Mouse (Mus musculus) embryonic facial prominence, embryonic 13.5 days (tissue): ENCODE data around the gene Rps11. TPM values are rescaled to one million over a fixed set of nuclear protein-coding genes. Genes with fewer than 3 reads are reported as not detected.
A peak's percentile ranks its signal among the peaks of the same experiment; 100 is the strongest.

Source experiments
- ATAC-seq: fragments of 200-750 bp; cut with Nextera tagmentation; 2 replicates; pipeline ENCODE4 v1.8.0; 2017; ENCODE audit warnings: low read depth; ENCODE audit not compliant: insufficient number of reproducible peaks, insufficient read depth, low FRiP score, low TSS enrichment
- H3K27ac ChIP-seq: fragments of 300-500 bp; sonication (generic); 2 replicates; pipeline ENCODE4 v1.5.1; 2015; ENCODE audit warnings: moderate library complexity, mild to moderate bottlenecking, inconsistent platforms
- H3K27me3 ChIP-seq: fragments of 300-500 bp; sonication (generic); 2 replicates; pipeline ENCODE4 v1.6.1; 2015; ENCODE audit warnings: mild to moderate bottlenecking, inconsistent platforms
- H3K36me3 ChIP-seq: fragments of 300-500 bp; sonication (generic); 2 replicates; pipeline ENCODE4 v1.6.1; 2015; ENCODE audit warnings: mild to moderate bottlenecking, inconsistent platforms
- H3K4me1 ChIP-seq: fragments of 300-500 bp; sonication (generic); 2 replicates; pipeline ENCODE4 v1.6.1; 2015; ENCODE audit warnings: inconsistent platforms
- H3K4me2 ChIP-seq: fragments of 300-500 bp; sonication (generic); 2 replicates; pipeline ENCODE4 v1.6.1; 2015; ENCODE audit warnings: moderate library complexity, mild to moderate bottlenecking, inconsistent platforms
- H3K4me3 ChIP-seq: fragments of 300-500 bp; sonication (generic); 2 replicates; pipeline ENCODE4 v1.5.1; 2015; ENCODE audit warnings: mild to moderate bottlenecking, inconsistent platforms
- H3K9ac ChIP-seq: fragments of 300-500 bp; sonication (generic); 2 replicates; pipeline ENCODE4 v1.6.1; 2015; ENCODE audit warnings: mild to moderate bottlenecking, inconsistent platforms
- H3K9me3 ChIP-seq: fragments of 300-500 bp; sonication (generic); 2 replicates; pipeline ENCODE4 v1.6.1; 2016; ENCODE audit warnings: inconsistent platforms
- WGBS: fragments of 180-500 bp; shearing (Covaris S2); methylation state at CpG from one replicate; pipeline ENCODE4 v1.1.7; 2015; ENCODE audit warnings: mixed read lengths; 5-methylcytosine and 5-hydroxymethylcytosine counted together
- polyA plus RNA-seq: library from polyadenylated mRNA; unstranded; fragments of >200 nt; fragmentation: Nextera tagmentation; extraction: Ambion mirVana; gene quantifications from 2 replicates; pipeline ENCODE4 v1.2.1, GENCODE M21; 2015

Gene Rps11
- polyA plus RNA-seq, 1 experiment from 2014 or later = 1,760 TPM

- Histone ChIP-seq H3K4me1 (peaks cover 33% of the 10 kb centered on the region), H3K9me3 (no peaks in the 10 kb centered on the region), H3K27ac (peak overlapping the region; percentile 89), H3K4me3 (0 out of 2 replicates have a peak overlapping the region, but pooled peaks have one; percentile 16), H3K4me2 (peak overlapping the region; percentile 76), H3K36me3 (peaks cover 32% of the 10 kb centered on the region), H3K27me3 (no peaks in the 10 kb centered on the region), H3K9ac (peak overlapping the region; percentile 41; the same call in 1 of the 2 replicates)
- no peak for ATAC-seq
- WGBS = 25% methylated on average over 12 of the region's 12 CpGs
Measured at GRCm38 (mm10) chr7:45092828-45093515, 31.3 kb downstream of the Rps11 start.

- H3K4me3 ChIP-seq = peak within 1 kb of the TSS; percentile 66
- peak within 1 kb of the TSS; percentile 88 for H3K9ac ChIP-seq
- peaks cover 33% of the 10 kb centered on the region for H3K4me1 ChIP-seq
- H3K4me2 ChIP-seq = peak within 1 kb of the TSS; percentile 76
- H3K9me3 ChIP-seq = no peaks in the 10 kb centered on the region
- H3K36me3 ChIP-seq = peaks cover 35% of the 10 kb centered on the region
- H3K27ac ChIP-seq = peak within 1 kb of the TSS; percentile 89
- no peaks in the 10 kb centered on the region for H3K27me3 ChIP-seq
- ATAC-seq = peak; percentile 88
- WGBS = under 1% methylated on average over 16 of the region's 16 CpGs
Measured at GRCm38 (mm10) chr7:45092048-45092447, 32.2 kb downstream of the Rps11 start, which contains the start of gene Rcn3. Gene Rcn3 (minus strand): TSS chr7:45092221.

DNA sequence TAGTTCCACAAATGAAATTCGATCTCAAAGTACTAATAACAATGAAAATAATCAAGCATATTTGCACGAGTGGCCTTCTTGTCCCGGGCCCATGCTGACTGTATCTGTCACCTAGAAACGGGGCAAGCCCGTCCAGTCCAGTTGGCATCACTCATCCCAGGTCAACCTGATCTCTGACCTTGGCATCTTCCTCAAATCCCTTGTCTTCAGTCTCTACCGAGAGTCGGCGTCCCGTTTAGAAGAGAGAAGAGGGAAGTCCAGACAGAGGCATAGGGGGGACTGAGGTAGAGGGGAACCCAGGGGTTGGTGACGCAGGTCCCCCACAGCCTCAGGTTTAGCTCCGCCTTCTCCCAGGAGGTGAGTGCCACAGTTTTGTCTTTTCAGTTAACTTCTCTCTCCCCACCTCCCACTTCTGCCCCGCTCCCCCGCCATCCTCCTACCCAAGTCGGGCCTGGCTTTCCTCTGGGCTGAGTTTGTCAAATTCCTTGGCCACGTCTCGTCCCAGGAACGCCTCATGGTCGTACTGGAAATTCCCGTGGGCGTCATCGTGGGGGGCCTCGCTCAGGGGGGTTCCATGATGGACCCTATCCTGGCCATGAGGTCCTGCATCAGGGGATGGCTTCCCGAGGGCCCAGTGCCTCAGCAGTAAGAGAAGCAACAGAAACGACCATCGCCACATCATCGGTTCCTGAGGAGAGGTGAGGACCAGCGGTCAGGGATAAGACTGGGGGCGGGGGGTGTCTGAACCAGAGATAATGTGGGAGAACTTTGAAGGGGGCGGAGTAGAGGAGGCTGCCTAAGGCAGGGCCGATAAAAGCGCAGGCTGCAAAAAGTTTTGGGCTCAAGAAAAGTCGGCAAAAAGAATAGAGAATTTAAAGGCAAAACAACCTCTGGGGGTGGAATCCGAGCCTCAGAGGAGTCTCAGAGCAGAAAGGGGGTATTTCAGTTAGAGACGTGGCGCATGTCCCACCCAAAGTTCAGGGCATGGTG is 32.9 kb downstream of the Rps11 start:
- Histone ChIP-seq H3K4me2 (peak overlapping the region; percentile 76), H3K4me3 (peak overlapping the region; percentile 66), H3K27me3 (no peaks in the 10 kb centered on the region), H3K27ac (peak overlapping the region; percentile 89), H3K4me1 (peaks cover 33% of the 10 kb centered on the region), H3K9ac (peak overlapping the region; percentile 88), H3K9me3 (no peaks in the 10 kb centered on the region), H3K36me3 (peaks cover 38% of the 10 kb centered on the region)
- 0 out of 2 replicates have a peak, but pooled peaks have one; percentile 26 for ATAC-seq
- 10% methylated on average over 35 of the region's 35 CpGs for WGBS

- no peaks in the 10 kb centered on the region for H3K27me3 ChIP-seq
- no peaks in the 10 kb centered on the region for H3K9me3 ChIP-seq
- ATAC-seq = no peak
- peak overlapping the region; percentile 89 for H3K27ac ChIP-seq
- peaks cover 43% of the 10 kb centered on the region for H3K36me3 ChIP-seq
- H3K9ac ChIP-seq = peak overlapping the region; percentile 88
- peak overlapping the region; percentile 76 for H3K4me2 ChIP-seq
- peaks cover 33% of the 10 kb centered on the region for H3K4me1 ChIP-seq
- H3K4me3 ChIP-seq = peak overlapping the region; percentile 66
- 75% methylated on average over 13 of the region's 13 CpGs for WGBS
Measured at GRCm38 (mm10) chr7:45090251-45090977, 33.8 kb downstream of the Rps11 start.

DNA sequence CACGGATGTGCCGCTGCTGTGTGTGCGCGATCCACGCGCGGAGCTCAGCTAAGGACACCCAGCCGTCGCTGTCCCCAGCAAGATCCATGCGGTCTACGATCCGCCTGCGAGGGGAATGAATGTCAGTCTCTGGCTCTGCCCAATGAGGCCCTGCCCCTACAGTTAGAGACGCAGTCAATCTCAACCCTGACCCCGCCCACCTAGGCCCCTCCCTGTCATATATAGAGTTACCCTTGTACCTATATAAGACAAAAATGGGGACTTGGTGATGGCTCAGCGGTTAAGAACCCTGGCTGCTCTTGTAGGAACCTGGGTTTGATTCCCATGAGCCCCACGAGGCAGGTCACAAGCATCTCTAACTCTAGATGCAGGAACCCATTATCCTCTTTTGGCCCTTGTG is 35.6 kb downstream of the Rps11 start:
- H3K36me3 ChIP-seq = peaks cover 57% of the 10 kb centered on the region
- ATAC-seq = no peak
- 93% methylated on average over 17 of the region's 17 CpGs for WGBS
- no peak overlapping the region for H3K4me3 ChIP-seq
- H3K27me3 ChIP-seq = no peaks in the 10 kb centered on the region
- no peak overlapping the region for H3K9ac ChIP-seq
- no peak overlapping the region for H3K27ac ChIP-seq
- no peak overlapping the region for H3K4me2 ChIP-seq
- H3K9me3 ChIP-seq = no peaks in the 10 kb centered on the region
- H3K4me1 ChIP-seq = peaks cover 21% of the 10 kb centered on the region

- no peak overlapping the region for H3K4me2 ChIP-seq
- no peaks in the 10 kb centered on the region for H3K27me3 ChIP-seq
- peaks cover 79% of the 10 kb centered on the region for H3K36me3 ChIP-seq
- peaks cover 22% of the 10 kb centered on the region for H3K4me1 ChIP-seq
- H3K27ac ChIP-seq = no peak overlapping the region
- no peaks in the 10 kb centered on the region for H3K9me3 ChIP-seq
- no peak overlapping the region for H3K9ac ChIP-seq
- ATAC-seq = no peak
- no peak overlapping the region for H3K4me3 ChIP-seq
- 79% methylated on average over 4 of the region's 4 CpGs for WGBS
Measured at GRCm38 (mm10) chr7:45086084-45086483, 38.2 kb downstream of the Rps11 start.

DNA sequence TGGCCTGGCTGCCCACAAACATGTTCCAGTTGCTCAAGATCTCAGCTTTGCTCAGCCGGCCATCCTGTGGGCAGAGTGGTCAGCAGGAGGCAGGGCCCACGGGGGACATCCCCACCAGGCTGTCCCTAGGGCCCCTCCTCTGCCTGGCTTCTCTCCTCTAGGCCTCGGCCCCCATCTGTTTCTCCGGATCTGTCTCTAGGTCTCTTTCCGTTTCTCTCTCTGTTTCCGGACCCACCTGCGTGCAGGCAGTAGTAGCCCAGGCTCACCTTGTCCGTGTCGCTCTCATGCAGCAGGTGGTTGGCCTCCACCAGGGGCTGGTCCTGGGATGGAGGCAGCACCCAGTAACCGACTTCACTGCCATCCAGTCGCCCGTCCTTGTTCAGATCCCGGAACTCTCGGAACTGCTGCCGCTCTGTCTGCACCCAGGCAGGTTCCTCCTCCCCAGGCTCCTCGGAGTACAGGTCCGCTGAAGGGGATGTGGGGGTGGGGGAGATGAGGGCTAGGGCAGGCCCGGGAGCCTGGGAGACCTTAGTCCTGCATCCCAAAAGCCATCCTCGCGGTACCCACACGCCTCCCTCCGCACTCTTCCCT is 40.8 kb downstream of the Rps11 start:
- Histone ChIP-seq H3K4me1 (peaks cover 15% of the 10 kb centered on the region), H3K9me3 (no peaks in the 10 kb centered on the region), H3K36me3 (peaks cover 72% of the 10 kb centered on the region), H3K27me3 (no peaks in the 10 kb centered on the region), H3K9ac (peak overlapping the region; percentile 36; the same call in 1 of the 2 replicates), H3K4me2 (no peak overlapping the region), H3K4me3 (no peak overlapping the region), H3K27ac (peak overlapping the region; percentile 80)
- ATAC-seq = no peak; the same call in 1 of the 2 replicates
- 84% methylated on average over 22 of the region's 22 CpGs for WGBS

DNA sequence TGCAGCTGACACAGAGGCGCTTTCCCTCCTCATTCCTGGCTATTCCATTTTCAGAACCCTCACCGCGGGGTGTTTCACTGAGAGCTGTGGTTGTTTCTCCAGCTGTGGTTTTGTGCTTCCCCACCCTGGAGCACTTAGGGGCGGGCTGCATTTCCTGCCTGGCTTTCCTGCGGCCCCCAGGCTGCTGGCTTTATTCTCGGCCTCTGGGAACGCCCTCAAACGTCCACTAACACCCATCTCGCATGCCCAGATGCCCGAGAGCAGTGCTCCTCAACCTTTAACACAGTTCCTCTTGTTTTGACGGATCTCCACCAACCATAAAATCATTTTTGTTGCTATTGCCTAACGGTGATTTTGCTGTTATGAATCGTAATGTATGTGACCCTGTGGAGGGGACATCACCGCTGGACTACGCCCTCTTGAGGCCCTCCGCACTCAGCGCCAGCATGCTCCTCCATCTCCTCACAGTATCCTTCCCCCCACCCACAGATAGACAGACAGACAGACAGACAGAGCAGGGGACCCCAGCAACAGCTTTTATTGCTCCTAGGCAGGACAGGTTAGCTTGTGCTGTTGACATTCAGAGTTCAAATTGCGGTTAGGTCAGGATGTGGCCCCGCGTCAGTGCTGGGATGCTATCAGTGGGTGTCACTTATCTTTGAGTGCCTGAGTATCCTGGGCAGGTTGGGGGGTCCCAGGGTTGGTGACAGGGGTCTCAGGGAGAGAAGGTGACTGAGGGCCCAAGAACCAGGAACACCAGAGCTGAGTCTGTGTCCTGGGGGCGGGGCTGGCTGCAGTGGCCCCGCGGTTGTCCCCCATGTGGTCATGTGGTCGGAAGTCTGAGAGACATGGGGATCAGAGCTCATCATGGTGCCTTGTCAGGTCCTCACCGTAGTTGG is 41.6 kb downstream of the Rps11 start:
- H3K4me2 ChIP-seq = 0 out of 2 replicates have a peak overlapping the region, but pooled peaks have one; percentile 18

GRCm38 (mm10) chr7:45081016-45081415 is 43.2 kb downstream of the Rps11 start:
- H3K4me2 ChIP-seq = no peak overlapping the region
- H3K4me1 ChIP-seq = peaks cover 15% of the 10 kb centered on the region
- no peaks in the 10 kb centered on the region for H3K27me3 ChIP-seq
- ATAC-seq = no peak
- peaks cover 67% of the 10 kb centered on the region for H3K36me3 ChIP-seq
- no peak overlapping the region for H3K4me3 ChIP-seq
- WGBS = 45% methylated on average over 5 of the region's 5 CpGs
- no peaks in the 10 kb centered on the region for H3K9me3 ChIP-seq
- peak overlapping the region; percentile 9; the same call in 1 of the 2 replicates for H3K27ac ChIP-seq
- H3K9ac ChIP-seq = no peak overlapping the region

More for the DNA sequence above, 41.6 kb downstream of the Rps11 start:
- ATAC-seq = 0 out of 2 replicates have a peak, but pooled peaks have one; percentile 35
- WGBS = 64% methylated on average over 25 of the region's 25 CpGs
- H3K36me3 ChIP-seq = peaks cover 67% of the 10 kb centered on the region
- 0 out of 2 replicates have a peak overlapping the region, but pooled peaks have one; percentile 36 for H3K9ac ChIP-seq
- no peak overlapping the region for H3K4me3 ChIP-seq
- H3K9me3 ChIP-seq = no peaks in the 10 kb centered on the region
- H3K27ac ChIP-seq = peak overlapping the region; percentile 80
- H3K4me1 ChIP-seq = peaks cover 15% of the 10 kb centered on the region
- H3K27me3 ChIP-seq = no peaks in the 10 kb centered on the region

GRCm38 (mm10) chr7:45079856-45080255 is 44.4 kb downstream of the Rps11 start:
- Histone ChIP-seq H3K4me1 (peaks cover 15% of the 10 kb centered on the region), H3K9me3 (no peaks in the 10 kb centered on the region), H3K36me3 (peaks cover 67% of the 10 kb centered on the region), H3K27me3 (no peaks in the 10 kb centered on the region), H3K4me2 (no peak overlapping the region), H3K9ac (no peak overlapping the region), H3K4me3 (no peak overlapping the region), H3K27ac (no peak overlapping the region)
- WGBS = 2% methylated on average over 10 of the region's 10 CpGs
- ATAC-seq = no peak
